12 mouse cellular contexts compared by ENCODE assay signal in the genomic region with DNA sequence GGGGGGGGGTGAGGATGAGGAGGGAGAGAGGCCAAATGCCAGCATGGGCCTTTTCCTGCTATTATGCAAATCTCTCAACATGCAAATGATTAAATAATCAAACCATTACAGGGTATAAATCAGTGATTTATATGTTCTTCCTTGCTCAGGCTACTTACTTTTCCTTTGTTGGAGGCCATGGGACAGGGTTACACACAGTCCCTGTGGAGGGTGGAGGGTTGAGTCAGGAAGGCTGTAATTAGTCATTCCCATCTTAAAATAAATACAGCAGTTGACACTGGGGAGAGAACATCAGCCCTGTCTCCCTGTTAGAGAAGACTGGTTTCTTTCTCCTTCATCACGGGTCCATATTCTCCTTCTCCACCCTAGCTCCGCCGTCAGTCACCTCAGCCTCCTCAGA.
DNase-seq lines count a peak whose midpoint lies in the region; ATAC-seq and TF ChIP-seq lines count a peak whose summit lies in the region.
"Had no signal": no experiment of that assay in that cellular context is flagged by ENCODE, and none has a peak within 500 bp of the region (broad histone marks: within the 10 kb centered on the region; RNA-seq: fewer than 3 reads in every experiment).

No protein-coding gene starts in this region.

- ATAC-seq in kidney, postnatal 0 days (replicated peaks; ENCODE audit: low FRiP score, low read depth): no peak; the same call in 1 of the 2 replicates
- ATAC-seq in forebrain, embryonic 11.5 days (replicated peaks; ENCODE audit: low FRiP score): peak; percentile 26
- ATAC-seq in hindbrain, embryonic 16.5 days: 0 out of 2 replicates have a peak, but pooled peaks have one; percentile 13
- peak; percentile 18; the same call in 1 of the 2 replicates for ATAC-seq in midbrain, embryonic 14.5 days (ENCODE audit: low FRiP score, low TSS enrichment)

- DNase-seq in kidney, postnatal 0 days (ENCODE audit: low spot score): peak; percentile 57
- no peak for DNase-seq in kidney, postnatal 14 days
- no peak for DNase-seq in forebrain, embryonic 11.5 days (ENCODE audit: low spot score)
- DNase-seq in midbrain, embryonic 14.5 days: no peak
- DNase-seq in heart, postnatal 10 days: no peak
- DNase-seq in heart, postnatal 14 days: no peak
- no peak for DNase-seq in gastrocnemius, postnatal 25 days
- DNase-seq: cerebellum, postnatal 36 days; lung, adult 2 months; thymus, adult 2 months had no signal

- intact Hi-C loops in heart, postnatal 10 days (cut with DNase I): no loop called here
- intact Hi-C loops in heart, postnatal 14 days (cut with DNase I): no loop called here

- TF ChIP-seq CTCF in kidney, postnatal 0 days (IDR thresholded peaks at IDR 0.05; ENCODE audit: low read depth): no peak

- H3K9me3 ChIP-seq in kidney, postnatal 0 days (replicated peaks; ENCODE audit: low read length): no peaks in the 10 kb centered on the region
- no peaks in the 10 kb centered on the region for H3K9me3 ChIP-seq in forebrain, embryonic 11.5 days (ENCODE audit: control insufficient read depth, low read length)
- H3K9me3 ChIP-seq in hindbrain, embryonic 16.5 days (ENCODE audit: control insufficient read depth, low read length): no peaks in the 10 kb centered on the region
- no peaks in the 10 kb centered on the region for H3K9me3 ChIP-seq in midbrain, embryonic 14.5 days (ENCODE audit: control insufficient read depth, low read length)

- H3K4me3 ChIP-seq in kidney, postnatal 0 days (replicated peaks; ENCODE audit: low read depth, low read length): no peak overlapping the region
- H3K4me3 ChIP-seq in forebrain, embryonic 11.5 days (ENCODE audit: low read depth, low read length): no peak overlapping the region
- no peak overlapping the region for H3K4me3 ChIP-seq in hindbrain, embryonic 16.5 days (ENCODE audit: low read length)
- H3K4me3 ChIP-seq in midbrain, embryonic 14.5 days (replicated peaks; ENCODE audit: low read depth, low read length): no peak overlapping the region

- no peaks in the 10 kb centered on the region for H3K36me3 ChIP-seq in kidney, postnatal 0 days (ENCODE audit: insufficient read depth, low read length)
- H3K36me3 ChIP-seq in forebrain, embryonic 11.5 days (ENCODE audit: control insufficient read depth, insufficient read depth, low read length): no peaks in the 10 kb centered on the region
- H3K36me3 ChIP-seq in hindbrain, embryonic 16.5 days (ENCODE audit: control insufficient read depth, insufficient read depth, low read length): no peaks in the 10 kb centered on the region
- no peaks in the 10 kb centered on the region for H3K36me3 ChIP-seq in midbrain, embryonic 14.5 days (ENCODE audit: control insufficient read depth, insufficient read depth, low read length)

- peak overlapping the region; percentile 29; the same call in 1 of the 2 replicates for H3K4me2 ChIP-seq in kidney, postnatal 0 days (ENCODE audit: low read length)
- peak overlapping the region; percentile 9; the same call in 1 of the 2 replicates for H3K4me2 ChIP-seq in forebrain, embryonic 11.5 days (ENCODE audit: low read depth, low read length, severe bottlenecking)
- H3K4me2 ChIP-seq in hindbrain, embryonic 16.5 days (ENCODE audit: low read length): no peak overlapping the region
- peak overlapping the region; percentile 13 for H3K4me2 ChIP-seq in midbrain, embryonic 14.5 days (ENCODE audit: low read length)

- 50% methylated on average over 3 of the region's 3 CpGs for WGBS in kidney, postnatal 0 days
- WGBS in forebrain, embryonic 11.5 days: 13% methylated on average over 3 of the region's 3 CpGs
- 43% methylated on average over 3 of the region's 3 CpGs for WGBS in hindbrain, embryonic 16.5 days
- 26% methylated on average over 3 of the region's 3 CpGs for whole genome bisulfite sequencing in midbrain, embryonic 14.5 days

- no peak overlapping the region for H3K27ac ChIP-seq in kidney, postnatal 0 days
- H3K27ac ChIP-seq in forebrain, embryonic 11.5 days (ENCODE audit: low read depth, low read length): peak overlapping the region; percentile 65; the same call in 1 of the 2 replicates
- H3K27ac ChIP-seq in hindbrain, embryonic 16.5 days (ENCODE audit: low read depth, low read length): no peak overlapping the region
- H3K27ac ChIP-seq in midbrain, embryonic 14.5 days (replicated peaks; ENCODE audit: low read depth, low read length): peak overlapping the region; percentile 50; the same call in 1 of the 2 replicates

- H3K9ac ChIP-seq in kidney, postnatal 0 days (ENCODE audit: low read depth, low read length): no peak overlapping the region
- no peak overlapping the region for H3K9ac ChIP-seq in forebrain, embryonic 11.5 days (ENCODE audit: low read length)
- no peak overlapping the region for H3K9ac ChIP-seq in hindbrain, embryonic 16.5 days (ENCODE audit: low read depth, low read length)
- H3K9ac ChIP-seq in midbrain, embryonic 14.5 days (replicated peaks; ENCODE audit: low read length): no peak overlapping the region

- H3K4me1 ChIP-seq in kidney, postnatal 0 days (replicated peaks; ENCODE audit: insufficient read depth, low read length): peaks cover 14% of the 10 kb centered on the region; the same call in 1 of the 2 replicates
- H3K4me1 ChIP-seq in forebrain, embryonic 11.5 days (replicated peaks; ENCODE audit: control insufficient read depth, insufficient read depth, low read length): peaks cover 8% of the 10 kb centered on the region; the same call in 1 of the 2 replicates
- peaks cover 16% of the 10 kb centered on the region for H3K4me1 ChIP-seq in hindbrain, embryonic 16.5 days (ENCODE audit: control insufficient read depth, insufficient read depth, low read depth, low read length)
- peaks cover 32% of the 10 kb centered on the region for H3K4me1 ChIP-seq in midbrain, embryonic 14.5 days (ENCODE audit: control insufficient read depth, insufficient read depth, low read length)

- no peaks in the 10 kb centered on the region for H3K27me3 ChIP-seq in kidney, postnatal 0 days (ENCODE audit: insufficient read depth, low read length)
- H3K27me3 ChIP-seq in forebrain, embryonic 11.5 days (ENCODE audit: control insufficient read depth, insufficient read depth, low read length): no peaks in the 10 kb centered on the region
- H3K27me3 ChIP-seq in hindbrain, embryonic 16.5 days (replicated peaks; ENCODE audit: control insufficient read depth, insufficient read depth, low read length): no peaks in the 10 kb centered on the region
- no peaks in the 10 kb centered on the region for H3K27me3 ChIP-seq in midbrain, embryonic 14.5 days (ENCODE audit: control insufficient read depth, insufficient read depth, low read length)
- H3K27me3 ChIP-seq: CH12.LX had no signal

Comparison
In these comparisons a context has a peak if more than half of its experiments do, and no peak if none do; other contexts are left out.
1. H3K27ac ChIP-seq: peak in forebrain, embryonic 11.5 days (single experiment) and midbrain, embryonic 14.5 days (single experiment); none in kidney, postnatal 0 days (single experiment) and hindbrain, embryonic 16.5 days (single experiment).